ENCODE assay signal across 10 mouse cellular contexts in the genomic region with DNA sequence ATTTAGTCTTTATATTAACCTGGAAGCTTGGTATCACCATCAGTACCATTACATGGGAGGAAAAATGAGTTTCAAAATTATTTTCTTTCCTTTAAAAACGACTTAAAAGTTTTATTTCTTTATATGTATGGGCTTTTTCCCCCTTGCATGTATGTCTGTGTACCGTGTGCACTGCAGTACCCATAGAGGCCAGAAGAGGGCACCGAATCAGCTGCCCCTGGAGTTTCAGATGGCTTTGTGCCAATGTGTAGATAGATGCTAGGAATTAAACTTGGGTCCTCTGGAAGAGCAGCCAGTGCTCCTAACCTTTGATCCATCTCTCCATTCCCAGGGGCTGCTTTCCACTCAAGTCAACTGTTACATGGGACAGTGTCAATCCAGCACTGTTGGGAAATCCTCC.
A peak's percentile ranks its signal among the peaks of the same experiment; 100 is the strongest.
DNase-seq lines count a peak whose midpoint lies in the region; ATAC-seq and TF ChIP-seq lines count a peak whose summit lies in the region.
"Had no signal": no experiment of that assay in that cellular context is flagged by ENCODE, and none has a peak within 500 bp of the region (broad histone marks: within the 10 kb centered on the region; RNA-seq: fewer than 3 reads in every experiment).

No protein-coding gene starts in this region.

- 33% methylated on average over 3 of the region's 3 CpGs for WGBS in kidney, embryonic 14.5 days

- H3K36me3 ChIP-seq in kidney, embryonic 14.5 days (ENCODE audit: control insufficient read depth, insufficient read depth, low read length), result no peaks in the 10 kb centered on the region
- H3K36me3 ChIP-seq in ES-Bruce4 (ENCODE audit: control insufficient read depth, insufficient read depth, low read length, poor library complexity, severe bottlenecking), result no peaks in the 10 kb centered on the region
- H3K36me3 ChIP-seq in splenic B cell, adult 2 months (ENCODE audit: control insufficient read depth, insufficient read depth, low read length, poor library complexity, severe bottlenecking), result no peaks in the 10 kb centered on the region
- H3K36me3 ChIP-seq: embryonic facial prominence, embryonic 13.5 days; neural tube, embryonic 13.5 days had no signal

- ATAC-seq in kidney, embryonic 14.5 days (ENCODE audit: low FRiP score, low TSS enrichment), result no peak
- ATAC-seq in monocyte, adult 5-6 weeks (replicated peaks; ENCODE audit: insufficient number of reproducible peaks, low FRiP score, low TSS enrichment, poor library complexity, severe bottlenecking), result no peak

- no peak overlapping the region for H3K4me3 ChIP-seq in kidney, embryonic 14.5 days (ENCODE audit: low read length)
- no peak overlapping the region for H3K4me3 ChIP-seq in ES-Bruce4 (ENCODE audit: low read depth, low read length)
- H3K4me3 ChIP-seq: embryonic facial prominence, embryonic 13.5 days; neural tube, embryonic 13.5 days had no signal

- H3K27ac ChIP-seq in kidney, embryonic 14.5 days (ENCODE audit: low read depth, low read length), result no peak overlapping the region
- H3K27ac ChIP-seq in ES-Bruce4 (ENCODE audit: insufficient read depth, low read length), result no peak overlapping the region
- H3K27ac ChIP-seq: embryonic facial prominence, embryonic 13.5 days; neural tube, embryonic 13.5 days had no signal

- TF ChIP-seq POLR2A in ES-Bruce4 (IDR thresholded peaks at IDR 0.05; ENCODE audit: insufficient read depth, low read length), result no peak

- DNase-seq in kidney, adult 18-20 months, result peak; percentile 34
- peak; percentile 3 for DNase-seq in 416B (ENCODE audit: low read depth)
- peak; percentile 34 for DNase-seq in induced T-regulatory cell, adult 2 months (ENCODE audit: low read depth)
- peak; percentile 35 for DNase-seq in splenic B cell, adult 2 months (ENCODE audit: low read depth, low spot score)
- no peak for DNase-seq in cerebellum, adult 9-10 months

- no peaks in the 10 kb centered on the region for H3K27me3 ChIP-seq in kidney, embryonic 14.5 days (ENCODE audit: control insufficient read depth, insufficient read depth, low read length)
- H3K27me3 ChIP-seq in ES-Bruce4 (ENCODE audit: control insufficient read depth, insufficient read depth, low read length, poor library complexity, severe bottlenecking), result no peaks in the 10 kb centered on the region
- H3K27me3 ChIP-seq in splenic B cell, adult 2 months (ENCODE audit: control insufficient read depth, insufficient read depth, low read length, poor library complexity, severe bottlenecking), result no peaks in the 10 kb centered on the region
- H3K27me3 ChIP-seq: embryonic facial prominence, embryonic 13.5 days; neural tube, embryonic 13.5 days had no signal

- no peak for TF ChIP-seq EP300 in ES-Bruce4 (IDR thresholded peaks at IDR 0.05; ENCODE audit: insufficient read depth, low read depth, low read length)

- peak; percentile 64 for TF ChIP-seq CTCF in ES-Bruce4 (IDR thresholded peaks at IDR 0.05; ENCODE audit: low read depth, low read length)

- H3K4me2 ChIP-seq in kidney, embryonic 14.5 days (replicated peaks; ENCODE audit: low read depth, low read length), result no peak overlapping the region
- H3K4me2 ChIP-seq: embryonic facial prominence, embryonic 13.5 days; neural tube, embryonic 13.5 days had no signal

- H3K9ac ChIP-seq in kidney, embryonic 14.5 days (ENCODE audit: low read depth, low read length), result no peak overlapping the region
- no peak overlapping the region for H3K9ac ChIP-seq in ES-Bruce4 (ENCODE audit: low read depth, poor library complexity, severe bottlenecking)
- H3K9ac ChIP-seq: embryonic facial prominence, embryonic 13.5 days; neural tube, embryonic 13.5 days had no signal

- H3K9me3 ChIP-seq in kidney, embryonic 14.5 days (ENCODE audit: control insufficient read depth, low read length), result no peaks in the 10 kb centered on the region
- no peaks in the 10 kb centered on the region for H3K9me3 ChIP-seq in ES-Bruce4 (replicated peaks; ENCODE audit: control insufficient read depth, insufficient read depth, low read length, poor library complexity, severe bottlenecking)
- H3K9me3 ChIP-seq: embryonic facial prominence, embryonic 13.5 days; neural tube, embryonic 13.5 days had no signal

- H3K4me1 ChIP-seq in kidney, embryonic 14.5 days (ENCODE audit: control insufficient read depth, insufficient read depth, low read length), result no peaks in the 10 kb centered on the region
- H3K4me1 ChIP-seq in ES-Bruce4 (ENCODE audit: control insufficient read depth, insufficient read depth, low read length), result no peaks in the 10 kb centered on the region
